Mouse (Mus musculus) CD4-positive naive resting alpha-beta T cell, adult 76 days (primary cell): ENCODE results near the gene N6amt1. TPM values are rescaled to one million over a fixed set of nuclear protein-coding genes. Genes with fewer than 3 reads are reported as not detected.

ENCODE experiments used
- total RNA-seq: library from RNA; stranded (reverse); gene quantifications from one replicate; pipeline ENCODE4 v1.2.4, GENCODE M21; 2023

N6amt1 gene
- total RNA-seq = 31.7 TPM

GRCm38 (mm10) chr16:87354075-87354583 is at the start of gene N6amt1:
N6amt1 (plus strand) TSS chr16:87354185.

Other genes with a start within 250 kb of the N6amt1 start
- gene Ltn1, start 78.4 kb downstream of the N6amt1 start, total RNA-seq = 43.3 TPM
- 4.7 TPM for gene Rwdd2b, start 86.4 kb downstream of the N6amt1 start, total RNA-seq
- gene Usp16, start 100.5 kb downstream of the N6amt1 start, total RNA-seq = 159 TPM
- gene Cct8, start 141.7 kb downstream of the N6amt1 start, total RNA-seq = 162 TPM
- not detected for gene Map3k7cl, start 199.1 kb downstream of the N6amt1 start, total RNA-seq